Mouse (Mus musculus) lung, postnatal 0 days (tissue): ENCODE data around the gene Slc4a11. TPM values are rescaled to one million over a fixed set of nuclear protein-coding genes. Genes with fewer than 3 reads are reported as not detected.
"Not testable (repeated sequence)": the region's sequence is repeated elsewhere in the genome, so short reads cannot be mapped to it uniquely, and the experiment has no call there.

ENCODE experiments used
- ATAC-seq: fragments of 200-750 bp; cut with Nextera tagmentation; 2 replicates; pipeline ENCODE4 v1.8.0; 2017; ENCODE audit warnings: moderate library complexity
- DNase-seq: peaks from one replicate; pipeline ENCODE4 v3.0.0-alpha.2; 2016; ENCODE audit warnings: low spot score
- H3K27ac ChIP-seq: fragments of 300-500 bp; sonication (generic); 2 replicates; pipeline ENCODE4 v1.5.1; 2014; ENCODE audit warnings: antibody characterized with exemption, mild to moderate bottlenecking, low read length, mixed read lengths
- H3K27me3 ChIP-seq: fragments of 300-500 bp; sonication (generic); replicated peaks from 2 replicates; pipeline ENCODE4 v1.6.1; 2014; ENCODE audit warnings: low read length, mixed read lengths; ENCODE audit not compliant: insufficient read depth
- H3K36me3 ChIP-seq: fragments of 300-500 bp; sonication (generic); 2 replicates; pipeline ENCODE4 v1.6.1; 2014; ENCODE audit warnings: low read length, mixed read lengths; ENCODE audit not compliant: insufficient read depth
- H3K4me1 ChIP-seq: fragments of 300-500 bp; sonication (generic); 2 replicates; pipeline ENCODE4 v1.6.1; 2014; ENCODE audit warnings: antibody characterized with exemption, low read depth, low read length, mixed read lengths; ENCODE audit not compliant: insufficient read depth
- H3K4me2 ChIP-seq: fragments of 300-500 bp; sonication (generic); replicated peaks from 2 replicates; pipeline ENCODE4 v1.6.1; 2014; ENCODE audit warnings: low read depth, mild to moderate bottlenecking, low read length, moderate library complexity, mixed read lengths
- H3K4me3 ChIP-seq: fragments of 300-500 bp; sonication (generic); 2 replicates; pipeline ENCODE4 v1.5.1; 2014; ENCODE audit warnings: low read depth, low read length
- H3K9ac ChIP-seq: fragments of 300-500 bp; sonication (generic); replicated peaks from 2 replicates; pipeline ENCODE4 v1.6.1; 2014; ENCODE audit warnings: low read depth, mild to moderate bottlenecking
- H3K9me3 ChIP-seq: fragments of 300-500 bp; sonication (generic); 2 replicates; pipeline ENCODE4 v1.6.1; 2016; ENCODE audit warnings: low read length, mixed read lengths
- CTCF ChIP-seq: IDR thresholded peaks from 2 replicates; pipeline ENCODE4 v1.5.1; 2016; ENCODE audit warnings: antibody characterized with exemption, mild to moderate bottlenecking
- EP300 ChIP-seq: IDR thresholded peaks from 2 replicates; pipeline ENCODE4 v1.6.1; 2016; ENCODE audit warnings: antibody characterized with exemption, mild to moderate bottlenecking, control low read depth
- WGBS: fragments of 180-500 bp; shearing (Covaris S2); extraction: QIAGEN DNeasy Blood & Tissue Kit; methylation state at CpG from one replicate; pipeline ENCODE4 v1.1.7; 2014; 5-methylcytosine and 5-hydroxymethylcytosine counted together
- polyA plus RNA-seq: library from polyadenylated mRNA; unstranded; fragments of >200 nt; fragmentation: Nextera tagmentation; extraction: Ambion mirVana; gene quantifications from 2 replicates; pipeline ENCODE4 v1.2.1, GENCODE M21; 2015

Gene Slc4a11
- polyA plus RNA-seq, 1 experiment from 2014 or later, result 0.37 TPM

GRCm38 (mm10) chr2:130653760-130654159 lies 43.6 kb downstream of the Slc4a11 start:
- Histone ChIP-seq H3K36me3 (peaks cover 41% of the 10 kb centered on the region), H3K4me3 (no peak overlapping the region), H3K4me2 (no peak overlapping the region), H3K9me3 (no peaks in the 10 kb centered on the region), H3K4me1 (no peaks in the 10 kb centered on the region), H3K27ac (no peak overlapping the region), H3K27me3 (no peaks in the 10 kb centered on the region), H3K9ac (no peak overlapping the region)
- DNase-seq (no peak), ATAC-seq (no peak)
- WGBS, result 63% methylated on average over 1 of the region's 1 CpGs
- no peak for TF ChIP-seq CTCF
- TF ChIP-seq EP300, result no peak

- Histone ChIP-seq H3K4me3 (no peak overlapping the region), H3K9ac (no peak overlapping the region), H3K36me3 (peaks cover 37% of the 10 kb centered on the region), H3K27me3 (no peaks in the 10 kb centered on the region), H3K4me1 (no peaks in the 10 kb centered on the region), H3K4me2 (no peak overlapping the region), H3K9me3 (no peaks in the 10 kb centered on the region), H3K27ac (no peak overlapping the region)
- TF ChIP-seq CTCF (no peak), EP300 (no peak)
- 82% methylated on average over 2 of the region's 2 CpGs for WGBS
- ATAC-seq (no peak), DNase-seq (no peak)
These were observed 44.0 kb downstream of the Slc4a11 start for GRCm38 (mm10) chr2:130653303-130653702.

- H3K27me3 ChIP-seq, H3K4me2 ChIP-seq, DNase-seq, H3K9me3 ChIP-seq, H3K36me3 ChIP-seq, H3K4me3 ChIP-seq, ATAC-seq, H3K4me1 ChIP-seq, H3K9ac ChIP-seq, H3K27ac ChIP-seq: not testable (repeated sequence)
- WGBS, result 84% methylated on average over 6 of the region's 6 CpGs
These were observed 48.3 kb downstream of the Slc4a11 start for GRCm38 (mm10) chr2:130649028-130649427.

GRCm38 (mm10) chr2:130645198-130645597 lies 52.1 kb downstream of the Slc4a11 start:
- Histone ChIP-seq H3K9ac (no peak overlapping the region), H3K4me2 (no peak overlapping the region), H3K4me1 (no peaks in the 10 kb centered on the region), H3K27me3 (no peaks in the 10 kb centered on the region), H3K9me3 (no peaks in the 10 kb centered on the region), H3K36me3 (no peaks in the 10 kb centered on the region), H3K4me3 (no peak overlapping the region), H3K27ac (no peak overlapping the region)
- WGBS, result 82% methylated on average over 4 of the region's 4 CpGs
- DNase-seq, result no peak
- ATAC-seq, result no peak
- TF ChIP-seq EP300, result no peak
- no peak for TF ChIP-seq CTCF

- ATAC-seq, result peak; percentile 99
- 4% methylated on average over 37 of the region's 40 CpGs for WGBS
- Histone ChIP-seq H3K9ac (peak within 1 kb of the TSS; percentile 52), H3K9me3 (no peaks in the 10 kb centered on the region), H3K27ac (no peak within 1 kb of the TSS), H3K4me2 (peak within 1 kb of the TSS; percentile 97), H3K4me1 (no peaks in the 10 kb centered on the region), H3K36me3 (no peaks in the 10 kb centered on the region), H3K27me3 (no peaks in the 10 kb centered on the region), H3K4me3 (peak within 1 kb of the TSS; percentile 57)
- peak; percentile 95 for DNase-seq
- TF ChIP-seq EP300 (no peak), CTCF (no peak)
These were observed 54.5 kb downstream of the Slc4a11 start, which contains the start of gene Lzts3 for GRCm38 (mm10) chr2:130642684-130643369. Gene Lzts3 (minus strand): TSS chr2:130642803.

- H3K27ac ChIP-seq, result no peak overlapping the region
These were observed 55.1 kb downstream of the Slc4a11 start for GRCm38 (mm10) chr2:130642197-130642660.

More at GRCm38 (mm10) chr2:130642197-130642660, 55.1 kb downstream of the Slc4a11 start:
- ATAC-seq (peak; percentile 32), DNase-seq (no peak)
- no peaks in the 10 kb centered on the region for H3K9me3 ChIP-seq
- H3K4me2 ChIP-seq, result peak overlapping the region; percentile 97
- no peaks in the 10 kb centered on the region; the same call in 1 of the 2 replicates for H3K27me3 ChIP-seq
- no peaks in the 10 kb centered on the region for H3K36me3 ChIP-seq
- no peaks in the 10 kb centered on the region for H3K4me1 ChIP-seq
- 0% methylated on average over 13 of the region's 27 CpGs for WGBS
- peak overlapping the region; percentile 52 for H3K9ac ChIP-seq
- TF ChIP-seq CTCF (no peak), EP300 (no peak)
- peak overlapping the region; percentile 57 for H3K4me3 ChIP-seq
